Mouse (Mus musculus) liver, embryonic 13.5 days (tissue): ENCODE measurements at regions not wholly inside any gene's neighbourhood (a gene's known extent, or its start where the extent isn't known, plus 50 kb on each side); places are given as distances from the start of the nearest gene placed in this dataset.

Experiments
- ATAC-seq: fragments of 200-750 bp; cut with Nextera tagmentation; 2 replicates; pipeline ENCODE4 v1.8.0; 2017; ENCODE audit warnings: low read depth, mild to moderate bottlenecking, moderate number of reproducible peaks, moderate library complexity
- DNase-seq: peaks from one replicate; pipeline ENCODE4 v3.0.0; 2022
- H3K27ac ChIP-seq: fragments of 300-500 bp; sonication (generic); 2 replicates; pipeline ENCODE4 v1.5.1; 2015; ENCODE audit warnings: moderate library complexity, mild to moderate bottlenecking, inconsistent platforms
- H3K27me3 ChIP-seq: fragments of 300-500 bp; sonication (generic); 2 replicates; pipeline ENCODE4 v1.6.1; 2015; ENCODE audit warnings: mild to moderate bottlenecking, inconsistent platforms
- H3K36me3 ChIP-seq: fragments of 300-500 bp; sonication (generic); 2 replicates; pipeline ENCODE4 v1.6.1; 2015; ENCODE audit warnings: mild to moderate bottlenecking, inconsistent platforms
- H3K4me1 ChIP-seq: fragments of 300-500 bp; sonication (generic); replicated peaks from 2 replicates; pipeline ENCODE4 v1.6.1; 2015; ENCODE audit warnings: inconsistent platforms
- H3K4me2 ChIP-seq: fragments of 300-500 bp; sonication (generic); 2 replicates; pipeline ENCODE4 v1.6.1; 2015; ENCODE audit warnings: inconsistent platforms, mild to moderate bottlenecking, moderate library complexity
- H3K4me3 ChIP-seq: fragments of 300-500 bp; sonication (generic); replicated peaks from 2 replicates; pipeline ENCODE4 v1.5.1; 2015; ENCODE audit warnings: mild to moderate bottlenecking, inconsistent platforms
- H3K9ac ChIP-seq: fragments of 300-500 bp; sonication (generic); 2 replicates; pipeline ENCODE4 v1.6.1; 2015; ENCODE audit warnings: mild to moderate bottlenecking, inconsistent platforms
- H3K9me3 ChIP-seq: fragments of 300-500 bp; sonication (generic); replicated peaks from 2 replicates; pipeline ENCODE4 v1.6.1; 2016; ENCODE audit warnings: inconsistent platforms
- WGBS: fragments of 180-500 bp; shearing (Covaris S2); methylation state at CpG from one replicate; pipeline ENCODE4 v1.1.7; 2015; ENCODE audit not compliant: insufficient replicate concordance; 5-methylcytosine and 5-hydroxymethylcytosine counted together

GRCm38 (mm10) chr9:49884516-49885343 is 86.0 kb upstream of the Ncam1 start:
- Histone ChIP-seq H3K36me3 (no peaks in the 10 kb centered on the region), H3K27me3 (no peaks in the 10 kb centered on the region), H3K27ac (no peak overlapping the region), H3K4me2 (no peak overlapping the region), H3K9ac (no peak overlapping the region), H3K4me3 (no peak overlapping the region), H3K4me1 (no peaks in the 10 kb centered on the region), H3K9me3 (no peaks in the 10 kb centered on the region)
- no peak for ATAC-seq
- whole genome bisulfite sequencing = 60% methylated on average over 12 of the region's 12 CpGs
- DNase-seq = no peak

DNA sequence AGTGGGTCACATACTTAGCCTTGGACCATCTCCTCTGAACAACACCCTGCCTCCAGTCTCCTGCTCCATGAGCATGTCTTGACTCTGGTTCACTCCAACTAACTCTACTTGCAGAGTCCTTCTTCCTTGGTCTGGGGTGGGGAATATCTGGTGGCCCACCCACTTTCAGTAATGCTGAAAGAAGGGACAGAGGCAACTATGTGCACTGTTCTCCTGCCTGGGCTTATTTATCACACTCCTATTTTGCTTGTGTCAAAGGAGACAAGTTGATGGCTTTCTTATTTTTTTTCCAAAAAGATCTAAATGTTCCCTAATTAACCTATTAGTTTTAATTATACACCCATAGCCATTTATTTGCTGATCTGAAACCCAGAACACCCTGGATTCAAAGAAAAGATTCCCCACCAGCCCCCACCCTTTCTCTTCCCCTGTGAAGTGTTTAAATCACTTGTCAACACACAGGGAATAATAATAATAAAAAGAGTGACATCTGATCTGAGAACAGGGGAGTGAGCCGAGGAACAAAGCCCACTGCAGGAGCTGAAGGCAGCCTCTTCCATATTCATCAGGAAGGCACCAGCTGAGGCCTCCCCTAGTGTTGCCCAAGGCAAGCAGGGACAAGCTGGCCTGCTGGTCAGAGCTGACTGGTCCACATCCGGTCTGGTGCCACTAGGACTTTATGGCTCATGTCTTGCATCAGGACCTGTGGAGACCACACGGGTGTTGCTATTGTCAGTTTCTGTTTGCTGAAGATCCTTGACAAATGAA is 80.8 kb upstream of the Ncam1 start:
- Histone ChIP-seq H3K27ac (no peak overlapping the region), H3K9ac (no peak overlapping the region), H3K4me1 (no peaks in the 10 kb centered on the region), H3K9me3 (no peaks in the 10 kb centered on the region), H3K4me2 (no peak overlapping the region), H3K4me3 (no peak overlapping the region), H3K36me3 (no peaks in the 10 kb centered on the region), H3K27me3 (no peaks in the 10 kb centered on the region)
- WGBS = 34% methylated on average over 3 of the region's 3 CpGs
- DNase-seq (no peak), ATAC-seq (no peak)

GRCm38 (mm10) chr9:49874881-49875280 is 76.2 kb upstream of the Ncam1 start:
- ATAC-seq (no peak), DNase-seq (no peak)
- no peak overlapping the region for H3K27ac ChIP-seq
- H3K4me1 ChIP-seq = no peaks in the 10 kb centered on the region
- H3K9me3 ChIP-seq = no peaks in the 10 kb centered on the region
- no peak overlapping the region for H3K4me3 ChIP-seq
- no peaks in the 10 kb centered on the region for H3K27me3 ChIP-seq
- H3K9ac ChIP-seq = no peak overlapping the region
- H3K36me3 ChIP-seq = no peaks in the 10 kb centered on the region
- 63% methylated on average over 2 of the region's 2 CpGs for WGBS
- no peak overlapping the region for H3K4me2 ChIP-seq

- Histone ChIP-seq H3K4me1 (no peaks in the 10 kb centered on the region), H3K9me3 (no peaks in the 10 kb centered on the region), H3K4me2 (no peak overlapping the region), H3K9ac (no peak overlapping the region), H3K4me3 (no peak overlapping the region), H3K36me3 (no peaks in the 10 kb centered on the region), H3K27ac (no peak overlapping the region), H3K27me3 (no peaks in the 10 kb centered on the region)
- no peak for ATAC-seq
- 4% methylated on average over 3 of the region's 3 CpGs for WGBS
- no peak for DNase-seq
Measured at GRCm38 (mm10) chr9:49873550-49873949, 74.8 kb upstream of the Ncam1 start.

DNA sequence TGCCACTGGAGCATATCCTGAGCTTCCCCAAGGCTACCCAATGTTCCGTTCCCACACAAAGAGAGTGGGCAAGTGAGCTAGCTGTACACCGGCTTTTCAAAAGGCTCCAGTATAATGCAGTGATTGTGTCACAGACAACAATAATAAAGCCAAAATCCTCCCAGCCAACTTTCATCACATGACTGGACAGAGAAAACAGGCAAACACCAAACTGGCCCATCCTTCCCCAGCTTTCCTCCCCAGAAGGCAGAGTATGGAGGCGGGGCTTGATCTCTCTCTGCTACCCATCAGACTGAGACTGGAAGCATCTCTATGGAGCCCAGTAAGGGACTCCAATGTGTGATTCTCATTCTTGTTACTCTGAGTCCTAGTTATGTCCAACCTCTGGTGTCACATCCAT is 52.8 kb upstream of the Ncam1 start:
- no peaks in the 10 kb centered on the region for H3K36me3 ChIP-seq

GRCm38 (mm10) chr9:49849442-49849841 is 50.7 kb upstream of the Ncam1 start:
- H3K4me2 ChIP-seq = no peak overlapping the region
- ATAC-seq = no peak
- no peak overlapping the region for H3K27ac ChIP-seq
- H3K9me3 ChIP-seq = no peaks in the 10 kb centered on the region
- H3K36me3 ChIP-seq = no peaks in the 10 kb centered on the region
- no peak overlapping the region for H3K9ac ChIP-seq
- DNase-seq = no peak
- H3K27me3 ChIP-seq = no peaks in the 10 kb centered on the region
- no peak overlapping the region for H3K4me3 ChIP-seq
- 31% methylated on average over 2 of the region's 2 CpGs for WGBS
- no peaks in the 10 kb centered on the region for H3K4me1 ChIP-seq

More for the DNA sequence above, 52.8 kb upstream of the Ncam1 start:
- no peak for DNase-seq
- Histone ChIP-seq H3K9ac (no peak overlapping the region), H3K4me3 (no peak overlapping the region), H3K9me3 (no peaks in the 10 kb centered on the region), H3K27ac (no peak overlapping the region), H3K27me3 (no peaks in the 10 kb centered on the region), H3K4me1 (no peaks in the 10 kb centered on the region), H3K4me2 (no peak overlapping the region)
- WGBS = 74% methylated on average over 3 of the region's 3 CpGs
- ATAC-seq = no peak

- Histone ChIP-seq H3K36me3 (no peaks in the 10 kb centered on the region), H3K27ac (no peak overlapping the region), H3K4me2 (no peak overlapping the region), H3K27me3 (no peaks in the 10 kb centered on the region), H3K4me3 (no peak overlapping the region), H3K4me1 (no peaks in the 10 kb centered on the region), H3K9ac (no peak overlapping the region), H3K9me3 (no peaks in the 10 kb centered on the region)
- 19% methylated on average over 6 of the region's 6 CpGs for WGBS
- no peak for DNase-seq
- no peak for ATAC-seq
Measured at GRCm38 (mm10) chr9:49848943-49849342, 50.2 kb upstream of the Ncam1 start.
